Mouse (Mus musculus) neural tube, embryonic 14.5 days (tissue): ENCODE measurements around the gene Zfp800. TPM values are rescaled to one million over a fixed set of nuclear protein-coding genes. Genes with fewer than 3 reads are reported as not detected.

Source experiments
- ATAC-seq: fragments of 200-750 bp; cut with Nextera tagmentation; 2 replicates; pipeline ENCODE4 v1.8.0; 2017; ENCODE audit warnings: low read depth, mild to moderate bottlenecking, moderate TSS enrichment, moderate library complexity
- H3K27ac ChIP-seq: fragments of 300-500 bp; sonication (generic); 2 replicates; pipeline ENCODE4 v1.5.1; 2014; ENCODE audit warnings: low read depth, mild to moderate bottlenecking, control low read depth, low read length, moderate library complexity, mixed read lengths
- H3K27me3 ChIP-seq: fragments of 300-500 bp; sonication (generic); 2 replicates; pipeline ENCODE4 v1.6.1; 2014; ENCODE audit warnings: low read length; ENCODE audit not compliant: control insufficient read depth, insufficient read depth
- H3K36me3 ChIP-seq: fragments of 300-500 bp; sonication (generic); 2 replicates; pipeline ENCODE4 v1.6.1; 2014; ENCODE audit warnings: low read length, mixed read lengths; ENCODE audit not compliant: control insufficient read depth, insufficient read depth
- H3K4me1 ChIP-seq: fragments of 300-500 bp; sonication (generic); 2 replicates; pipeline ENCODE4 v1.6.1; 2014; ENCODE audit warnings: low read length; ENCODE audit not compliant: control insufficient read depth, insufficient read depth
- H3K4me2 ChIP-seq: fragments of 300-500 bp; sonication (generic); 2 replicates; pipeline ENCODE4 v1.6.1; 2014; ENCODE audit warnings: mild to moderate bottlenecking, low read depth, low read length, control low read depth
- H3K4me3 ChIP-seq: fragments of 300-500 bp; sonication (generic); 2 replicates; pipeline ENCODE4 v1.5.1; 2014; ENCODE audit warnings: low read depth, low read length, control low read depth, mixed read lengths
- H3K9ac ChIP-seq: fragments of 300-500 bp; sonication (generic); replicated peaks from 2 replicates; pipeline ENCODE4 v1.6.1; 2014; ENCODE audit warnings: low read depth, mild to moderate bottlenecking, control low read depth, low read length, mixed read lengths
- H3K9me3 ChIP-seq: fragments of 300-500 bp; sonication (generic); 2 replicates; pipeline ENCODE4 v1.6.1; 2016; ENCODE audit warnings: low read length; ENCODE audit not compliant: control insufficient read depth
- WGBS: fragments of 180-500 bp; shearing (Covaris S2); extraction: QIAGEN DNeasy Blood & Tissue Kit; methylation state at CpG from one replicate; pipeline ENCODE4 v1.1.7; 2014; 5-methylcytosine and 5-hydroxymethylcytosine counted together
- polyA plus RNA-seq: library from polyadenylated mRNA; unstranded; fragments of >200 nt; fragmentation: Nextera tagmentation; extraction: Ambion mirVana; gene quantifications from 2 replicates; pipeline ENCODE4 v1.2.1, GENCODE M21; 2014

Zfp800 gene
- polyA plus RNA-seq, 1 experiment from 2014 or later: 27.0 TPM

DNA sequence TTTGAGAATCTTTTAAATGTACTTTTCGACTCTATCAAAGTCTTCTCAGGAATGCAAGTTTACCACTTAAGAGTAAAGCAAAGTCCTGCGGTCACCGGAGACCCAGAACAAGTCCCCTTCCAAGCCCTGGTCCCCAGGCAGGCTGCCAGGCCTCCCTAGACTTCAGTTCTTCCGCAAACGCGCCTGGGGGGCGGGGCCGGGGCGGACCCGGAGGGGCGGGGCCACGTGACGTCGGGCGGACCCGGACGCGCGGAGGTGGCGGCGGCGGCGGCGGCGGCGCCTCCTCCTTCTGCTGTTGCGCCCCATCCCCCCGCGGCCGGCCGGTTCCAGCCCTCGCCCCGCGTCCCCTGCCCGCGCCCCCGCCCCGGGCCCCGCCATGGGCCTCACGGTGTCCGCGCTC is 25.5 kb upstream of the Zfp800 start, which contains the start of gene Arf5:
Arf5 (plus strand) TSS at position 248 of the 400 bp plus-strand sequence.
- Histone ChIP-seq H3K27me3 (0 out of 2 replicates have a peak, but pooled peaks cover 2% of the 10 kb centered on the region), H3K36me3 (peaks cover 16% of the 10 kb centered on the region), H3K9me3 (no peaks in the 10 kb centered on the region), H3K4me1 (peaks cover 32% of the 10 kb centered on the region), H3K4me2 (peak within 1 kb of the TSS; percentile 64), H3K27ac (peak within 1 kb of the TSS; percentile 84), H3K9ac (peak within 1 kb of the TSS; percentile 98), H3K4me3 (peak within 1 kb of the TSS; percentile 86)
- peak; percentile 72 for ATAC-seq
- 2% methylated on average over 20 of the region's 42 CpGs for WGBS

DNA sequence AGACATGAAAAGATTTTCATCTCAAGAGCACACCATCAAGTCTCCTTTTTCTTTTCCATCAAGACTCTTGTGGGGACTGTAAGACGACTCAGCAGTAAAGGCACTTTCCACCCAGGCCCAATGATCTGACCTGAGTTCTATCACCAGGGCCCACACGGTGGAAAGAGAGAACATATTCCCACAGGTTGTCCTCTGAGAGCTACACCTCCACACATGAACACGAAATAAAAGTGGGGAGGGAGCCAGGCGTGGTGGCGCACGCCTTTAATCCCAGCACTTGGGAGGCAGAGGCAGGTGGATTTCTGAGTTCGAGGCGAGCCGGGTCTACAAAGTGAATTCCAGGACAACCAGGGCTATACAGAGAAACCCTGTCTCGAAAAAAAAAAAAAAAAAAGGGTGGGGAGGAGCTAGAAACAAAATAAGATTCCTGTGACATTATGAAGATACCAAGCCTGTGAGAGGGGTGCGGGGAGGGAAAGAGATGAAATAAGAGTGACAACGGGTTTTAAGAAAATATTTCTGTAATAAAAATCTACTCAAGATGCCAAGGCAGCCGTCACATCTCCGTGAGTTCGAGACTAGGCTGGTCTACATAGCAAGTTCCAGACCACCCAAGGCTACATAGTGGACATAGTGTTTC is 25.0 kb upstream of the Zfp800 start:
- Histone ChIP-seq H3K36me3 (peaks cover 21% of the 10 kb centered on the region), H3K4me3 (peak overlapping the region; percentile 86), H3K4me2 (peak overlapping the region; percentile 64), H3K27me3 (0 out of 2 replicates have a peak, but pooled peaks cover 2% of the 10 kb centered on the region), H3K27ac (no peak overlapping the region; the same call in 1 of the 2 replicates), H3K9ac (0 out of 2 replicates have a peak overlapping the region, but pooled peaks have one; percentile 98), H3K4me1 (peaks cover 32% of the 10 kb centered on the region), H3K9me3 (no peaks in the 10 kb centered on the region)
- no peak for ATAC-seq
- WGBS: 71% methylated on average over 15 of the region's 15 CpGs

DNA sequence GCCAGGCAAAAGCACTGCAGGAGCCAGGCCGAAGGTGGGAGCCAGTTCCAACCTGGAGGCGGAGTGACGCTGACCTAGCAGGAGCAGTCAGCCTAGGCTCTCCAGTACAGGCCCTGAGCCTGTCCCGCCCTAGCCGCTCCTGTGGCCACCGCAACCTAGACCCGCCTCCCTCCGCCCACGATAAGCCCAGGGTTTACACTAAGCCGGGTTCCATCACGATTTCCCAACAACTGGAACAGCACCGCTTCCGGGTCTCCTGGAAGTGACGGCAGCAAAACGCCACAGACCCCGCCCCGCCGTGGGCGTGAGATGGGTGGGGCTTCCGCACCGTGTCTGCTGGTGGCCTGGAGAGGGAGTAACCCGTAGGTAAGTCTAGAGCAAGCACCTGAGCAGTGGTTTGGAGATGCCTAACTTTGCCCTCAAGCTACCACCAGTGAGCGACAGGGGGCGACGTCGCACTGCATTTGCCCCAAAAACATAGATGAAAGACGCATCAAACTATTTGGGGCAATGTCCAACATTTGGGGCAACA is 23.7 kb upstream of the Zfp800 start:
- Histone ChIP-seq H3K4me2 (peak overlapping the region; percentile 75), H3K4me3 (peak overlapping the region; percentile 62), H3K9ac (peak overlapping the region; percentile 64), H3K27me3 (0 out of 2 replicates have a peak, but pooled peaks cover 2% of the 10 kb centered on the region), H3K27ac (0 out of 2 replicates have a peak overlapping the region, but pooled peaks have one; percentile 10), H3K9me3 (no peaks in the 10 kb centered on the region), H3K4me1 (peaks cover 32% of the 10 kb centered on the region), H3K36me3 (peaks cover 21% of the 10 kb centered on the region)
- ATAC-seq: peak; percentile 88
- WGBS: under 1% methylated on average over 27 of the region's 27 CpGs

- H3K36me3 ChIP-seq: peaks cover 18% of the 10 kb centered on the region
- no peaks in the 10 kb centered on the region for H3K9me3 ChIP-seq
- H3K4me1 ChIP-seq: peaks cover 32% of the 10 kb centered on the region
- no peak overlapping the region for H3K27ac ChIP-seq
- 0 out of 2 replicates have a peak, but pooled peaks cover 2% of the 10 kb centered on the region for H3K27me3 ChIP-seq
- peak overlapping the region; percentile 64 for H3K9ac ChIP-seq
- WGBS: 26% methylated on average over 13 of the region's 13 CpGs
- ATAC-seq: no peak
- H3K4me2 ChIP-seq: peak overlapping the region; percentile 75
- H3K4me3 ChIP-seq: peak overlapping the region; percentile 62
These were observed 23.1 kb upstream of the Zfp800 start for GRCm38 (mm10) chr6:28420865-28421264.

GRCm38 (mm10) chr6:28420361-28420760 is 22.6 kb upstream of the Zfp800 start:
- H3K4me3 ChIP-seq: peak overlapping the region; percentile 62
- peak overlapping the region; percentile 75 for H3K4me2 ChIP-seq
- peaks cover 23% of the 10 kb centered on the region for H3K36me3 ChIP-seq
- no peak for ATAC-seq
- H3K4me1 ChIP-seq: peaks cover 32% of the 10 kb centered on the region
- H3K27me3 ChIP-seq: 0 out of 2 replicates have a peak, but pooled peaks cover 2% of the 10 kb centered on the region
- no peaks in the 10 kb centered on the region for H3K9me3 ChIP-seq
- H3K27ac ChIP-seq: no peak overlapping the region
- 81% methylated on average over 17 of the region's 17 CpGs for WGBS
- no peak overlapping the region for H3K9ac ChIP-seq

DNA sequence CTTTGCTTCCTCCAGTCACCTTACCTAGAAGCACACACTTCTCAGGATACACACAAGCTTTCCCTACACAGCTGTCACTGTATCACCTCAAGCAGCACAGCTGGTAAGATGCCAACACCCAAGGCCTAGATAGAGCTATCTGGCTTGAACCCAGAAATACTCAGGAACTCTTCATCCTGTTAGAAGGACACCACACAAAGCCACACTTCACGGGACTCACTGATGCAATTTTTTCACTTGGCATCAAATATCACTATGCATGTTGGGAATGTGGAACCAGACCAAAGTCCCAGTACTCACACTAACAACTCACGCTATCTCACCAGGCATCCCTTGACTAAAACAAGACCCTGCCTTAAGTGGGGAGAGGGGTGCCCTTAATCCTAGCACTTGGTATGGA is 21.9 kb upstream of the Zfp800 start:
- H3K27me3 ChIP-seq: 0 out of 2 replicates have a peak, but pooled peaks cover 2% of the 10 kb centered on the region
- no peaks in the 10 kb centered on the region for H3K9me3 ChIP-seq
- H3K4me3 ChIP-seq: no peak overlapping the region
- no peak overlapping the region for H3K9ac ChIP-seq
- no peak overlapping the region for H3K27ac ChIP-seq
- peak overlapping the region; percentile 75; the same call in 1 of the 2 replicates for H3K4me2 ChIP-seq
- ATAC-seq: no peak
- 88% methylated on average over 2 of the region's 2 CpGs for WGBS
- peaks cover 28% of the 10 kb centered on the region for H3K36me3 ChIP-seq
- peaks cover 27% of the 10 kb centered on the region for H3K4me1 ChIP-seq

GRCm38 (mm10) chr6:28418449-28418848 is 20.6 kb upstream of the Zfp800 start:
- Histone ChIP-seq H3K4me1 (peaks cover 20% of the 10 kb centered on the region), H3K27ac (no peak overlapping the region), H3K4me2 (no peak overlapping the region), H3K27me3 (no peaks in the 10 kb centered on the region), H3K36me3 (peaks cover 28% of the 10 kb centered on the region), H3K9me3 (no peaks in the 10 kb centered on the region), H3K9ac (no peak overlapping the region), H3K4me3 (no peak overlapping the region)
- no peak for ATAC-seq
- whole genome bisulfite sequencing: 89% methylated on average over 14 of the region's 14 CpGs

DNA sequence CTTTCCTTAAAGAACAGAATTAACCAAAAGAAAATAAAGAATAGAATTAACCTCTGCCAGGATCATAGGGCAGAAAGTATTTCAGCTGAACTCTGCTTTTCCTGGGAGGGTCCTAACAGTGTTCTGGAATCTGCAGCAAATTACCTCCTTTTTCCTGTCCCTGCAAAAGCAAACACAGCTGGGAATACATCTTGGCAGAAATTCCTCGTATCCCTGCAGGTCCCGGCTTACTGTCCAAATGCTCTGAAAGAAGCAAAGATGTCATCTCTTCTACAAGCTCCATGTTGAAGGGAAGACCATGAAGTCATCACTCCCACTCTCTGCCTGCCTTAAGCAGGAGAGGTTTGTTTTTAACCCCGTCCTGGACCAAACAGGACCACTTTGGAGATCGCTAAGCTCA is 19.2 kb upstream of the Zfp800 start:
- Histone ChIP-seq H3K27ac (no peak overlapping the region), H3K4me1 (peaks cover 16% of the 10 kb centered on the region), H3K9me3 (no peaks in the 10 kb centered on the region), H3K4me2 (no peak overlapping the region), H3K36me3 (peaks cover 28% of the 10 kb centered on the region), H3K4me3 (no peak overlapping the region), H3K9ac (no peak overlapping the region), H3K27me3 (no peaks in the 10 kb centered on the region)
- no peak for ATAC-seq
- WGBS: 70% methylated on average over 4 of the region's 4 CpGs

GRCm38 (mm10) chr6:28411236-28411635 is 13.4 kb upstream of the Zfp800 start:
- Histone ChIP-seq H3K9ac (no peak overlapping the region), H3K4me1 (no peaks in the 10 kb centered on the region), H3K4me2 (no peak overlapping the region), H3K36me3 (peaks cover 10% of the 10 kb centered on the region; the same call in 1 of the 2 replicates), H3K27ac (no peak overlapping the region), H3K4me3 (no peak overlapping the region), H3K27me3 (no peaks in the 10 kb centered on the region), H3K9me3 (no peaks in the 10 kb centered on the region)
- 81% methylated on average over 2 of the region's 2 CpGs for WGBS
- no peak for ATAC-seq
